Mouse (Mus musculus): Measurements from ENCODE around the gene Ube2g1.
"Not testable (repeated sequence)": the region's sequence is repeated elsewhere in the genome, so short reads cannot be mapped to it uniquely, and the experiment has no call there.

Ube2g1 gene

DNA sequence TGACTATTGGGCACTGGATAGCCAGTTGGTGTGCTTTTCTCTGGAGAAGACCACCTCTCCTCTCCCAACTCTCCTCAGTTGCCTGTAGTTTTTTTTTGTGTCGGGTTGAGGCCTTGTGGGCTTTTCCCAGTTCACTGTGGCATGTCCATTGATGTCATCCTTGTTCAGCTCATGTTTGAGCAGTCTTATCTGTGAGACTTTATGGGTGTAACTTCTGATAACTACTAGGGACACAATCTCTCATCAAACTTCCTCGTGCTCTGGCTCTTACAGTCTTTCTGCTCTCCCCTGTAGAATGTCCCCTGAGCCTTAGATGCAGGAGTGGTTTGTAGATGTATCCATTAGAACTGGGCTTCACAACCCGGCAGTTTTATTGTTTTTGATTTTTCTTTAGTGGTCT is 87.9 kb downstream of the Ube2g1 start:
- DNase-seq = no peak

DNA sequence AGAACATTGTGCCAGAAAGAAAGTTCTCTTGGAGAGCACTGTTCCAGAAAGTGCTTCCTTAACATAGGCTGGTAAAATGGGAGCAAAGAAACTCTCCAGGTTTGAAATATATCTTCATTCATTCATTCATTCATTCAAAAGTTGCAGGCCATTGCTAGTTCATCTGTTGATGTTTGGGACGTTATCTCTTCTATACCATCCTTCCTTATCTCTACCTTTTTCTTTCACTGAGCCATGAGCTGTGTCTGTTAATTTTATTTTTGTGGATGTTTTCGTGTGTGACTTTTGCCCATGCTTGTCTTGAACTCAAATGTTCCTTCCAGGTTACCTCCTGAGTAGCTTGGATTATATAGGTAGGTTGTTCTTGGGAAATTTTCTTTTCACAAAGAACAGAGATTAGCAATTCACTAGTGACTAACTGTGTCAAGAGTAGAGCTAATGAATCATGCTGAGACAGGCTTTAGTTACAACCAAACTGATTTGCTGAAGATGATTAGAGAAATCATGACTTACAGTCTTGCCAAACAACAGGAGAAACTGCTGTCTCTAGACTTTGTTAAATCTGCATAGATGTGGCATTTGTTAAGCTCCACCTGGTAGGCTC is 89.4 kb downstream of the Ube2g1 start:
- no peak for DNase-seq

DNA sequence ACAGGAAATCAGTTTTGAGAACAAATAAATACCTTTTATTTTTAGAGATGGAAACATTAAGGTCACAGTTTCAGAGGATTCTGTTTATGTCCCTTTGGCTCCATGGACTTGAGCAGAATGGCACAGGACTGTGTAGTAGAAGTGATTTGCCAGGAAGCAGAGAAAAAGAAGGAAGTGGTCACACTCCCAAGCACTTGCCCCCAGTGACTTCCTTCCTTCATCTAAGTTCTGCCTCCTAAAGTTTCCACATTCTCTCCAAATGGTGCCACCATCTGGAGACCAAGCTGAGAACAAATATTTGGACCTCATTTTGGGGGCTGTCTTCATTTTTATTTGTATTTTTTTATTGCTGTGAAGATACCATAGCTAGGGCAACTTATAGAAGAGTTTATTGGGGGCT is 90.2 kb downstream of the Ube2g1 start:
- DNase-seq = no peak

DNA sequence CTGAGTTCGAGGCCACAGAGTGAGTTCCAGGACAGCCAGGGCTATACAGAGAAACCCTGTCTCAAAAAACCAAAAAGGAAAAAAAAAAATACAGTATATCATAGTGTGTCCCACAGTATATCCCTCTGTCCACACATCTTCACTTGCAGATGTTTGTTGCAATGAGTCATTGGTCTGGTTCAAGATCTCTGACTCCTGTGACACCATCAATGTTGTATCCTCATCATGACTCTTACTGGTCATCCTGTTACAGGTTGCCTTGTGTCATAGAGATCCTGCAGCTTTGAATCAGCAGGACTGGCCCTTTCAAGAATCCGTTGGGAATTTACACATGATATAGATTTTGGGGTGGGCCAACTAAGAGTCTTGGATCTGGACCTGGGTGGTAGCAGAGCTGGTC is 98.0 kb downstream of the Ube2g1 start:
- DNase-seq = not testable (repeated sequence)

DNA sequence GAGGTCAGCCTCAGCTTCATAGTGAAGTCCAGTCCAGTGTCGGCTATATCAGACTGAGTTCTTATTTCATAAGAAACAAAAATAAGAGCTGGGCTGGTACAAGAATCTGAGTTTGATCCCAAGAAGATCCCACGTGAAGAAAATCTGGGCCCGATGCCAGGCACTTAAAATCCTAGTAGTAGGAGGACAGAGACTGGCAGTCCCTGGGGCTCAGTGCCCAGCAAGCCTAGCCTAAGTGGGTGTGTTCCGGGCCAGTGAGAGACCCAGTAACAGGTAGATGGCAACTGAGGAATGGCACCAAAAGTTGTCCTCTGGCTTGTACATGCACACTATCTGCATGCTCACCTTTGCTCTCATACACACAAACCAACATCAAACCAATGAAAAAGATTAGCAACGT is 105.6 kb downstream of the Ube2g1 start:
- no peak for DNase-seq

DNA sequence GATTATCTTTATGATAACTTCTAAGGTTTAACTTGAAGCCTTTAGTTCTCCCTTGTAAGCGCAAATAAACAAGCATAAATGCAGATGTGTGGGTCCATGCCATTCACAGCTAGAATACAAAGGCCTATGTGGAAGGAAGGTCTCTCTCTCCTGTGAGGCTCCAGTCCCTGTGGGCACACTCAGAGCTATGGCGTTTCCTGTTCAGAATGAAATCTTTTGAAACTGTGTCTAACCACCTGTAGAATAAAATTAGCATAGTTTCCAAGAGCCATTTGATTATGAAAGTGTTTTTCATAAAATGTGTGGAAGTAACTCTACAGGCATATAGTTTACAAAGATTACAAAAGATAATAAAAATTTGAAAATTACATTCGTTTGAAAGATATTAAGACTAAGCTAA is 111.1 kb downstream of the Ube2g1 start:
- DNase-seq = no peak

DNA sequence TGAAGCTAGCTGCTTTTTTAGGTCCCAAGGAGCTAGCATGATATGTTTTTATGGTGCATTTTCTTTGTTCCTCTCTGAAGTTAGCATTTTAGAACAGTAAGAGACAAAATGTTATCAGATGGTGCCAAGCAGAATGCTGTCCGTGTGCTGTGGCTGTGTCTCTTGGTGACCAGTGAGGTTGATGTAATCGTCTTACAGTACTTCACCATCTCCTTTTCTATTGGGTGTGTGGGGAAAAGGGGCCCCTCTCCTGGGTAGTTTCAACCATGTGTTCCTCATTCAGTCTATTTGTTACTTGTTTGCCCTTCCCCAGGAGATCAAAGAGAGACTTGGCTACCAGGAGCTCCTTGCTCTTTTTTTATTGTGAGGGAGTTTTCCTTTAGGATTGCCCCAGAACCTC is 116.1 kb downstream of the Ube2g1 start:
- DNase-seq = no peak

DNA sequence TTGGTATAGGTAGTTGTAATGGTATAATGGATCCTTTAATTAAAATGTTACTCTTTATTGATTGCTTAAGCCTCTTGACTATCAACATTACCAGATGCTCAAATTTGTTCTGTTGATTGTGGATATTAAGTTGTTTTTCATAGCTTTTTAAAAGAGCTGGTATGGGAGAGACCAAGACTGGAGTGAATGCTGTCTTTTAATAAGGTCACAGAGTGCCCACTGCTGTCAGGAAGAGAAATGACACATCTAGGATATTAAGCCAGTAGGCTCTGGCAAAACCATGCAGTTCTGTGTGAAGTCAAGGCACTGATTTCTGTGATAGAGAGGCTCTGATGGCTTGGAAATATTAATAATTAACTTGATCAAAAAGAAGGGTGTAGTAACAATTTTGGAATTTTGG is 116.8 kb downstream of the Ube2g1 start:
- DNase-seq = peak; percentile 18

DNA sequence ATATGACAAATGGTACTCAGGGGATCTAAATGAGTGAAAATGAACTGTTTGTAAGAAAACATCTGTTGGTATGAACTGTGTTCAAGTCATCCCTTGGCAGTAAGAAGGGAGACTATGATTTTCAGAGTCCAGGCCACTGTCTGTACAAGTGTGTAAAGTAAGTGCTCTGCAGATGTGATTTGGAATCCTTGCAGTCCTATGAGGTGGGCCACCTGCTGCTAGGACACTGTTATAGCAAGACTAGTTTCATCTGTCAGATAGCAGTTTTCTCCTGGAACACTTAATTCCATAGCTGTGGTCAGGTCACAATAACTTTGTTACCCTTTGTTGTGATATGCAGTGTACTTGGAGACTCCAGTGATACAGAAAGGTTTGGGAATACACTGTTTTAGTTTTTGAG is 118.9 kb downstream of the Ube2g1 start:
- no peak for DNase-seq

DNA sequence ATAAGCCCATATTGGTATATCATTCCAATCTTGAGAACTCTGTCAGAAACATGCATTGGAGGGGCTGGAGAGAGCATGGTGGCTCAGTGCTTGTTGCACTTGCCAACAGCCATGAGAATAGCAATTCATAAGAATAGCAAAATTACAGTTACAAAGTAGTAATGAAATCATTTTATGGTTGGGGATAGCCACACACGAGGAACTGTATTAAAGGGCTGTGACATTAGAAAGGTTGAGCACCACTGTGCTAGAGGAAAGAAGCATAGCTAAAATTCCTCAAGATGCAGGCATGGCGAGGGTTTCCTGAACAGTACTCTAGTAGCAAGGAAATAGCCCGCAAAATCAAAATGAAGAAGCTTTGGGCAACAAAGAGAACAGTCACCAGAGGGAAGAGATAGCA is 126.7 kb downstream of the Ube2g1 start:
- DNase-seq = no peak

DNA sequence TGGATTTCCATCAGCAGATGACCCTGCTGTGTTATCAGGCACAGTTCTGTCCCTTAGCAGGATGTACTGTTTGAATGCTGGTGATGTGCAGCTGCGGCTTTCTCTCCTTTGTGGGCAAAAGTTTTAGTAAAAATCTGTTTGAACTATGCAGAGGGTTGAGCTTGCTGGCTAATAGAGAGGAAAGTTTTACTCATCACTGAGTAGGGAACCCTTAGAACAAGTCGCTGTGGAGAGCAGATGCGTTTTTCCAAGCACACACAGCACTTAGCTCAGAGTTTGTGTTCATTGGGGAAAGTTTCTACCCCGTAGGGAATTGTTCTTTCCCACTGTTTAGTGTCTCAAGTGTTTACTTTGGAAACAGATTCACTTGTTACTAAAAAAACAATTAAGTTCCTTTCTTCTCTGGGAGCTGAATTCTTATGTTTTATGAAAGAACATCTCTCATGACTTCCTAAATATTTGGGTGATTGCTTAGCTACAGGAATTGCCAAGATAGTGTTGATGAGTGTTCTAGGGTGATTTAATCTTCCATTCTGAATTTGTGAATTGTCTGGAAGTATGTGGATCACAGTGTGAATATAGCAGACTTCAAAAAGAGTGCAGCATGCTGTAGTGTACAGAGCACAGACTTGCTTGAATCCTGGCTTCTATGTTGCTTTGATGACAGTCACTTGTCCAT is 127.9 kb downstream of the Ube2g1 start:
- peak; percentile 27 for DNase-seq

DNA sequence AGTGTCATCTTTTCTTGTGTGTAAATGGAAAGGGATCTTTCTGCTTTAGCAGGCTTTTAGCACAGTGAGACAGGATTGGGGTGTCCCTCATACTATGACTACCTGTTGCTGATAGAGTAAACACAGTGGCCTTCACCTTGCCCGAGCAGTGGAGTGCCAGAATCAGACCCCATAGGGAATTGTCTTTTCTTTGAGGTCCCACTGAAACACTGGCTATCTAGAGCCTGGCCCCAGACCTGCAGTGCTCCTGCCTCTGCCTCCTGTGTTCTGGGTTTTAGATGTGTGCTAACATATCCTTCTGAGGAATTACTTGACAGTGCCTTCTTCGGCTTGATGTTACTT is 128.4 kb downstream of the Ube2g1 start:
- DNase-seq = no peak

All from kidney, postnatal 14 days (tissue).